Mouse (Mus musculus): ENCODE measurements around the gene Il21. TPM values are rescaled to one million over a fixed set of nuclear protein-coding genes. Genes with fewer than 3 reads are reported as not detected.

The Il21 gene
- not detected in 2 replicates for polyA plus RNA-seq (2015; fragmentation: Nextera tagmentation; extraction: Ambion mirVana)

DNA sequence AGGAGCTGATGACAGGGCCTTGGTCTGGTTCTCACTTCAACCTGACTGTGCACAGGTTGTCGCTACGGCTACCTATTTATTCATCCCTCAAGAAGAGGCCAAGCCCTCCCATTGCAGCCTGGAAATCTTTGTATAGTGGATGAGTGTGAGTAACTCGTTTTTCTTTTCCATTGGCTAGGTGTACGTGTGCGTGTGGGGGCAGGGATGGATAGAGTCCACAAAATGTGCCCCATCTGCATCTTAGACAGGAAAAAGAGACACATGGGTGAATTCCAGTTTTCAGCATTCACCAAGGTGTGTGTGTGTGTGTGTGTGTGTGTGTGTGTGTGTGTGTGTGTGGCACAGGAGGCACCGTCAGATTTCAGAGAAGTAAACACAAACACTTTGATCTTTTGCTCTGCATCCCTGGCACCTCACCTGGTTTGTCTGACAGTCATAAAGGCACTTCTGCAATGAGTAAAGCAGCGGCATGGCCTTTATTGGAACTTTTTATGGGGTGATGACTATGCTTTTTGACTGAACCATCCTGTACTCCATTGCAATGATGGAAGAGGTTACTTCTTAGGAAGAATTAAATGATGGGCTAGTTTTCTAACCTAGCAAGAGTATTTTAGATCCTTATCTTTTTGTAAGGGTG, at the start of gene Il21:
Gene Il21 (minus strand): TSS at position 51 of the 637 bp plus-strand sequence.
- Histone ChIP-seq H3K9me3 (no peaks in the 10 kb centered on the region), H3K27ac (no peak within 1 kb of the TSS), H3K27me3 (no peaks in the 10 kb centered on the region), H3K4me1 (0 out of 2 replicates have a peak, but pooled peaks cover 3% of the 10 kb centered on the region), H3K4me2 (no peak within 1 kb of the TSS), H3K9ac (no peak within 1 kb of the TSS), H3K36me3 (no peaks in the 10 kb centered on the region), H3K4me3 (no peak within 1 kb of the TSS)
- no peak for ATAC-seq (ENCODE audit: insufficient number of reproducible peaks, insufficient read depth, low FRiP score, low TSS enrichment, low read depth)
- 87% methylated on average over 7 of the region's 7 CpGs for WGBS

DNA sequence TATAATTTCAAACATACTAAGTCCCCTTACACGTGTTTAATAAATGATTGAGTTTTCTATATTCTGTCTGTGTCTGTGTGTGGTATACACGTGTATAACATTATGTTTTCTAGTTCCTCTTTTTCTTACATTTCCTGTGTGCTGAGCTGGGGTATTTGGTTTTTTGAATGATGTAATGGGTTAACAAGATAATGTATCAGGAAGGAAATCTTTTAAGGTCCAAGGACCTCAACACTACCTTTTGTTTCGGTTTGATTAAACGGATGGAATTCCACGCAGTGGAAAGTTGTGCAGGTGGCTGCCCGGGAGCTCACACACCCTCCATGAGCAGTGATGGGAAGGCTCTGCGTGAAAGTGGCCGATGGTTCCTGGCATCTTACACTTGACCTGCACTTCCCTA, 48.4 kb upstream of the Il21 start:
- Histone ChIP-seq H3K4me2 (no peak overlapping the region), H3K9ac (no peak overlapping the region), H3K9me3 (no peaks in the 10 kb centered on the region), H3K27ac (no peak overlapping the region), H3K4me3 (no peak overlapping the region), H3K27me3 (no peaks in the 10 kb centered on the region), H3K4me1 (no peaks in the 10 kb centered on the region), H3K36me3 (no peaks in the 10 kb centered on the region)
- WGBS = 72% methylated on average over 8 of the region's 8 CpGs
- ATAC-seq (ENCODE audit: insufficient number of reproducible peaks, insufficient read depth, low FRiP score, low TSS enrichment, low read depth) = no peak

DNA sequence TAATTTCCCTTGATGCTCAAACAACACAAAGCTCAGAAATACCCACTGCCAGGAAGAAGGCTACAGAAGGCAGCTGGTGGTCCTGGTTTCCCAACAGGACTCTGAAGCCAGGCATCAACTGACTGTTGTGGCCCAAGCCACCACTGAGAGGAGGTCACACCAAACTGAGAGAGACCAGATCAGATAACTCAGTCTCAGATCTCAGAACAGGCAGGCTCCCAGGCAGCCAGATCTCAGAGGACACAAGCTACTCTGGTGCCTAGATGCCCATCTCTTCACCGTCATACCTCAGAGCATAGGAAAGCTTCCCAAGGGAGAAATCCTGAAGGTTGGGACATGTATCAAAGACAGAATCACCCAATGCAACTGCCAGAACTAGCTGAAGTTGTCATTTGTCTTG, 47.8 kb upstream of the Il21 start:
- Histone ChIP-seq H3K9me3 (no peaks in the 10 kb centered on the region), H3K9ac (no peak overlapping the region), H3K4me2 (no peak overlapping the region), H3K27ac (no peak overlapping the region), H3K4me3 (no peak overlapping the region), H3K36me3 (no peaks in the 10 kb centered on the region), H3K4me1 (no peaks in the 10 kb centered on the region), H3K27me3 (no peaks in the 10 kb centered on the region)
- 76% methylated on average over 1 of the region's 1 CpGs for WGBS
- no peak for ATAC-seq (ENCODE audit: insufficient number of reproducible peaks, insufficient read depth, low FRiP score, low TSS enrichment, low read depth)

DNA sequence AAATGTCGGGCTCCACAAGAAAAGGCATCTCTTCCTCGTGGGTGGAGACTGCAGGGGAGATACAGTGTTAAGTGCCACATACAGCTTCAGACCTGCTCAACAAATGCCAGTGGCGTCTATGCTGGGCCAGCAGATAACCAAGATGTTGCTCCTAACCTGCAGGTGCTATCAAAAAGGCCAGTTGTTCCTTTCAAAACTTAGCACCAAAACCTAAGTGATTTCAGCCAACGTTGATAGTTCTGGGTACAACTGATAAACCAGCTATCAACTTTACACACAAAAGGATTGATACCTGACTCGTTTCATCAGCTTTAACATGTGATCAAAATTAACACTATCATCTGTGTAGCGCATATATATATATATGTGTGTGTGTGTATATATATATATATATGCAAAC, 42.2 kb upstream of the Il21 start:
- H3K4me2 ChIP-seq = no peak overlapping the region
- no peaks in the 10 kb centered on the region for H3K9me3 ChIP-seq
- H3K9ac ChIP-seq = no peak overlapping the region
- no peak overlapping the region for H3K4me3 ChIP-seq
- H3K36me3 ChIP-seq = no peaks in the 10 kb centered on the region
- H3K27me3 ChIP-seq = no peaks in the 10 kb centered on the region
- WGBS = 80% methylated on average over 6 of the region's 6 CpGs
- H3K4me1 ChIP-seq = no peaks in the 10 kb centered on the region
- H3K27ac ChIP-seq = no peak overlapping the region
- ATAC-seq (ENCODE audit: insufficient number of reproducible peaks, insufficient read depth, low FRiP score, low TSS enrichment, low read depth) = no peak

DNA sequence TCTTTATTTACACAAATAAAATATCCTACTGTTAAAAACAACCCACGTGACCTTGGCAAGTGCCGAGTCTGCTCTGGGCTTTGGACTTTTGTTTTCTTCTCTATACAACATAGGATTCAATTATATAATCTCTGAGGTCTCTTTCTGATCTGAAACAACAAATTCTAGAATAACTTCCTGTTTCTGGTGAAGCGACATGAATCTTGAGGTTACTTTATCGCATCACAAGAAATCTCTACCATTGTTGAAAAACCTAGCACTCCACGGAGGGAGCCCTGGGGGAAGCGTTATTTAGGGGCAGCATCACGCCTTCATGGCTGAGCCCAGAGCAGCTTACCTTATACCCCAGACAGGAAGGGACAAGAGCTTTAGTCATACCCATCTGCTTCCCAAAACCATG, 40.7 kb upstream of the Il21 start:
- Histone ChIP-seq H3K4me3 (no peak overlapping the region), H3K9me3 (no peaks in the 10 kb centered on the region), H3K4me2 (no peak overlapping the region), H3K27me3 (no peaks in the 10 kb centered on the region), H3K27ac (no peak overlapping the region), H3K9ac (no peak overlapping the region), H3K36me3 (no peaks in the 10 kb centered on the region), H3K4me1 (no peaks in the 10 kb centered on the region)
- WGBS = 81% methylated on average over 7 of the region's 7 CpGs
- ATAC-seq (ENCODE audit: insufficient number of reproducible peaks, insufficient read depth, low FRiP score, low TSS enrichment, low read depth) = no peak

DNA sequence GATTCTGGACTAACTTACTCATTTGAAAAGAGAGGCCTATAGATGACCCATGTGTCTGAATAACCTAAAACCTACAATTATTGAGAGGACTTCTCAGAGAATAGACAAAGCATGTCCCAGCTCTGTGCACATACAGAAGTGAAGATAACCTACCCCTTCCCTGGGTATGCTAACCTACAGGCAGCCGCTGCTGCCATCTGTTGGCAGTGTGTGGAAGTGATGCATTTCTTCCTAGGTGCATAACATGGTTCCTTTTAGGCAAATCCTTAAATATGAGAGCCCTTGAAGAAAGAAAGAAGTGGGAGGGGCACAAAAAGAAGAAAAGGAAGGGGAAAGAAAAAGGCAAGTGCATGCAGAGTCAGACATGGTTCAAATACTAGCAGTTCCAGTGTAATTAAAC, 38.8 kb upstream of the Il21 start:
- Histone ChIP-seq H3K4me2 (no peak overlapping the region), H3K27ac (no peak overlapping the region), H3K36me3 (no peaks in the 10 kb centered on the region), H3K4me3 (no peak overlapping the region), H3K27me3 (no peaks in the 10 kb centered on the region), H3K9ac (no peak overlapping the region), H3K4me1 (no peaks in the 10 kb centered on the region), H3K9me3 (no peaks in the 10 kb centered on the region)
- 0% methylated on average over 1 of the region's 1 CpGs for WGBS
- ATAC-seq (ENCODE audit: insufficient number of reproducible peaks, insufficient read depth, low FRiP score, low TSS enrichment, low read depth) = no peak

DNA sequence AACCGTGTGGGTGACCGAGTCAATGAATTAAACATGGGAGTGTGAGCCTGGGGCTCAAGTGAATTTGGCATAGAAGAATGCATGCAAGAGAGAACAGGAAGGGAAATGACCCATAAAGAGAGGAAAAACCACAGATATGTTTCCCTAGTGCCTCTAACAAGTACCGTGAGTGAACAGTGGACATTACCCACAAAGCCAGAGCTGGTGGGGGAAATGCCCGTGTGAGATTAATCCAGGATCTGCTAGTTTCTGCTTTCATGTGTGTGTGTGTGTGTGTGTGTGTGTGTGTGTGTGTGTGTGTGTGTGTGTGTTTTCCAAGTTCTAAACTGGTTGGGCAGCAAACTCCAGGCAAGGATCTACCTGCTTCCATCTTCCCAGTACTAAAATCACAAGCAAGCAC, 37.5 kb upstream of the Il21 start:
- no peak overlapping the region for H3K9ac ChIP-seq
- no peak for ATAC-seq (ENCODE audit: insufficient number of reproducible peaks, insufficient read depth, low FRiP score, low TSS enrichment, low read depth)
- no peak overlapping the region for H3K4me3 ChIP-seq
- no peaks in the 10 kb centered on the region for H3K36me3 ChIP-seq
- WGBS = 75% methylated on average over 4 of the region's 4 CpGs
- no peak overlapping the region for H3K27ac ChIP-seq
- H3K9me3 ChIP-seq = no peaks in the 10 kb centered on the region
- no peaks in the 10 kb centered on the region for H3K4me1 ChIP-seq
- H3K4me2 ChIP-seq = no peak overlapping the region
- H3K27me3 ChIP-seq = no peaks in the 10 kb centered on the region

DNA sequence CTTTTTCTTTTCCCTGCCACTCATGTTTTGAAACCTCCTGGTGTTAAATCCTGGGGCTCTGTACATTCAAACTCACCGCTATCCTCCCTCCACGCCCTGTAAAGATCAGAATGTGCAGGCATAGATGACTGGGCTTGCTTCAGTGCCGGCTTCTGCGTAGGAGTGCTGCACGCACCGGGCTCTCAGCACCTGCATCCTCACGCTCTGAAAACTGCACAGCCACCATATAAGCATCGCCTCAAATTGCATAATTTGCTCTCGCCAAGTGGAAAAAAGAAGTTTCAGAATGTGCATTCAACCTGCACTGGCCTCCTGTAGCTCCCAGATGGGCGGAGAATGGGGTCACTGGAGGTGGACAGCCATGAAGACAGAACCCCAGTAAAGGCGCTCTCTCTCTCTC, 35.9 kb upstream of the Il21 start:
- Histone ChIP-seq H3K9ac (no peak overlapping the region), H3K4me3 (no peak overlapping the region), H3K4me2 (no peak overlapping the region), H3K27me3 (no peaks in the 10 kb centered on the region), H3K9me3 (no peaks in the 10 kb centered on the region), H3K4me1 (no peaks in the 10 kb centered on the region), H3K27ac (no peak overlapping the region), H3K36me3 (no peaks in the 10 kb centered on the region)
- no peak for ATAC-seq (ENCODE audit: insufficient number of reproducible peaks, insufficient read depth, low FRiP score, low TSS enrichment, low read depth)
- WGBS = 80% methylated on average over 11 of the region's 11 CpGs

DNA sequence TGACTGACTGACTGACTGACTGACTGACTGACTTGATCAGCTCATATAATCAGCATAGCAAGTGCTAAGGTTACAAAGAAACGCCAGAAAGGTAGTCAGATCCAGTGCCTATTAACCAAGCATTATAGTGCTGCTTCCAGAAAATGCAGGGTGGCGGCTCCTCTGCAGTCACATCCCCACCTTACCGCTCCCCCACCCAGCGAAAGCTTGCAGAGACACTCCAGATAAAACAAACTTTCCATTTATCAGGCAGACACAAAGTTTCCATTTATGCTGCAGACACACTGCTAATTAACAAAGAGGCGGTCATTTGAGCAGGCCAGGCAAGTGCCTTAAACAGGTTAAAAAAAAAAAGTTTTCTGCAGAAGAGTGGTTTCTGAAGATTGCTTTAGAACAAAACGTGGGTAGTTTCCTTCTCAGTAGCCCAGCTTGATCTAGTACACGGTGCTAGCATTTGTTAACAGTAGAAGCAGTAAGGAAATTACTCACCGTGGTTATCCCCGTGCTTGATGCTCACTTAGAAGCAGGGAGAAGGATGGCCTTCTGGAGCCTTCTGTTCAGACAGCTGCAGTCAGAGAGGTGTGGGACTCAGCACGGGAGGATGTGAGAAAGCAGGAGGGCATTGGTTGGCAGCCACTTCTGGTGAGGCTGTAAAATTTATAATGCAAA, 27.0 kb upstream of the Il21 start:
- Histone ChIP-seq H3K4me3 (no peak overlapping the region), H3K4me1 (no peaks in the 10 kb centered on the region), H3K4me2 (no peak overlapping the region), H3K27me3 (no peaks in the 10 kb centered on the region), H3K27ac (no peak overlapping the region), H3K9ac (no peak overlapping the region), H3K36me3 (no peaks in the 10 kb centered on the region), H3K9me3 (no peaks in the 10 kb centered on the region)
- WGBS = 64% methylated on average over 10 of the region's 10 CpGs
- no peak for ATAC-seq (ENCODE audit: insufficient number of reproducible peaks, insufficient read depth, low FRiP score, low TSS enrichment, low read depth)

DNA sequence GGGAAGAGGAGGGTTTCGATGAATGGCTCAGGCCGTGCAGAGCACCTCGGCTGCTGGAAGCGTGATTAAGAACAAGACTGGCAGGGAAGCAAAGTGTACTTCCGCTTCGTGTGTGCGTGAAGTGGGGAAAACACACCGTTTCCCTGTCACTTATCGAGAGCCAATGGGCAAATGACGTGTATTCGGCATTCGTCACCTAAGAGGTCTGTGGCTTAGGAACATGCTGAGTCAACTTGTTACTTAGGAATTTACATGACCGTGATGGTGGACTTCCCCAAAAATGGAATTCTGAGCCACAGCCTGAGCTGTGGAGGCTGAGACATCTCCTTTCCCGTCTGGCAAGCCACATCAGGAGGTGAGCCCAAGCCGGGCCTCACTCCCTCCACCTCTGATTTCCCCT, 25.3 kb upstream of the Il21 start:
- Histone ChIP-seq H3K4me3 (no peak overlapping the region), H3K9me3 (no peaks in the 10 kb centered on the region), H3K27ac (no peak overlapping the region), H3K4me2 (no peak overlapping the region), H3K36me3 (no peaks in the 10 kb centered on the region), H3K27me3 (no peaks in the 10 kb centered on the region), H3K9ac (no peak overlapping the region), H3K4me1 (no peaks in the 10 kb centered on the region)
- ATAC-seq (ENCODE audit: insufficient number of reproducible peaks, insufficient read depth, low FRiP score, low TSS enrichment, low read depth) = no peak
- WGBS = 85% methylated on average over 15 of the region's 15 CpGs

DNA sequence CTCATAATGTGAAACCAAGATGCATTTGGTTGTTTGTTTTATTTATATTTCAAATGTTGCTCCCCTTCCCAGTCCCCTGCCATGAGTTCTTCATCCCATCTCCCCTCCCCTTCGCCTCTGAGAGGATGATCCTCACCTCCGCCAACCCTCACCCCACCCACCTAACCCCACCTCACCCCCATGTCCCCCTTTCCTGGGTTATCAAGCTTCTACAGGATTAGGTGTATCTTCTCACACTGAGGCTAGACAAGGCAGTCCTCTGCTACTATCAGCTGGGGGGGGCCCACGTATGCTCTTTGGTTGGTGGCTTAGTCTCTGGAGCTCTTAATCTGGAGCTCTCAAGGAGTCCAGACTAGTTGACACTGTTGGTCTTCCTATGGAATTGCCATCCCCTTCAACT, 18.5 kb upstream of the Il21 start:
- Histone ChIP-seq H3K4me1 (no peaks in the 10 kb centered on the region), H3K36me3 (no peaks in the 10 kb centered on the region), H3K9ac (no peak overlapping the region), H3K4me2 (no peak overlapping the region), H3K4me3 (no peak overlapping the region), H3K27ac (no peak overlapping the region), H3K27me3 (no peaks in the 10 kb centered on the region), H3K9me3 (no peaks in the 10 kb centered on the region)
- ATAC-seq (ENCODE audit: insufficient number of reproducible peaks, insufficient read depth, low FRiP score, low TSS enrichment, low read depth) = no peak
- WGBS = 83% methylated on average over 3 of the region's 3 CpGs

DNA sequence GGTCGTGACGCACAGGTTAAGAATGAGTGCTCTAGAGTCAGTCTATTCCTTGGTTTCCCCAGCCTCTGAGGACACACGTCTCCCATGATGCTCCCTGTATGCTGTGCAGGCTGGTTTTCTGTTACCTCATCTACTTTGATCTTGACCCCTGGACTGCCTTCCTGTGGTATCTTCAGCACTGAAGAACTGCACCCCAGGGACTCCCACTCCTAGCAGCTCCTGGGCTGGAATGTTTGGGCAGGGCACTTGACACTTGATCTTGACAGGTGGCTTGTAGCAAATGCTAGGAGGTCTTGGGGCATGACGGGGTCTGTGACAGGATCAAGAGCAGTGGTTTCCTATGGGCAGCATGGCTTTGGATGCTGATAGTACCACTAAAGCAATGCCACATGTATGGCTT, 2.6 kb upstream of the Il21 start:
- no peak for ATAC-seq (ENCODE audit: insufficient number of reproducible peaks, insufficient read depth, low FRiP score, low TSS enrichment, low read depth)
- H3K27ac ChIP-seq = no peak overlapping the region
- no peaks in the 10 kb centered on the region for H3K4me1 ChIP-seq
- no peak overlapping the region for H3K9ac ChIP-seq
- H3K27me3 ChIP-seq = no peaks in the 10 kb centered on the region
- H3K4me2 ChIP-seq = no peak overlapping the region
- 68% methylated on average over 4 of the region's 4 CpGs for WGBS
- 0 out of 2 replicates have a peak, but pooled peaks cover 2% of the 10 kb centered on the region for H3K9me3 ChIP-seq
- H3K4me3 ChIP-seq = no peak overlapping the region
- H3K36me3 ChIP-seq = no peaks in the 10 kb centered on the region

Data from embryonic facial prominence, embryonic 13.5 days (tissue).